Mouse (Mus musculus): ENCODE data around the gene Fxyd4. TPM values are rescaled to one million over a fixed set of nuclear protein-coding genes. Genes with fewer than 3 reads are reported as not detected.

The Fxyd4 gene
- not detected in 2 replicates for polyA plus RNA-seq (2011; ENCODE audit: insufficient read length, low read depth, missing spikeins)

DNA sequence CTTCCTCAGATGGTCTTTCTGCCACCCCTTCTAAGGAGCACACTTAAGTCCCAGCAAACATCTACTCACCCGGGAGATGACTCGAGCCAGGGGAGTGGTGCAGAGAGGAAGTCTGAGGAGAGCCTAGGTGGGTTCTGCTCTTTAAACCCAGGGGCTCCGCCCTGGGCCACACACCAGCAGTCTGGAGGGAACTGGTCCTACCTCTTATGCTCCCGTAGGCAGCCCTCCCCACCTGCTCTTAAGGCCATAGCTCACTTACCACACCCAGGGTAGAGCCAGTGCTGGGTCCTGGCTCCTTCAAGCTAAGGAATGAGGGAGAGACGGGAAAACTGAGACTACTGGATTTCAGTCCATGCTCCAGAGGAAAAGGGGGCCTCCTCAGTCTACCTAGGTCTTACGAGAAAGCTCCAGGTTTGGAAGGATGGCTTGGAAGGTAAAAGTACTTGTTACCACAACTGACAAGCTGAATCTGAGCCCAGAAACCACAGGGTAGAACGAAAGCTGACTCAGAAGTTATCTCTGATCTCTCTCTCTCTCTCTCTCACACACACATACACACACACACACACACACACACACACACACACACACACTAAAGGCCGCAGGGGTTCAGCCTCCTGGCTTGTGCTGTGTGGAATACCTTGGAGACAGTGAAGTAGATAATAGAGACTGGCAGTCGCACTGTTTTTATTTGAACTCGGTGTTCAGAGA is at the start of gene Fxyd4:
Fxyd4 (minus strand) TSS at position 471 of the 711 bp plus-strand sequence.
- Histone ChIP-seq H3K27ac (ENCODE audit: insufficient read depth, low read length) (no peak within 1 kb of the TSS), H3K4me3 (ENCODE audit: insufficient read depth, low read length) (no peak within 1 kb of the TSS), H3K4me1 (ENCODE audit: control insufficient read depth, insufficient read depth, low read length) (peaks cover 2% of the 10 kb centered on the region; the same call in 1 of the 2 replicates)
- TF ChIP-seq POLR2A (IDR thresholded peaks at IDR 0.05; ENCODE audit: low read depth, low read length) = no peak
- no peak for TF ChIP-seq CTCF (IDR thresholded peaks at IDR 0.05; ENCODE audit: borderline replicate concordance, insufficient read depth, low read length)

DNA sequence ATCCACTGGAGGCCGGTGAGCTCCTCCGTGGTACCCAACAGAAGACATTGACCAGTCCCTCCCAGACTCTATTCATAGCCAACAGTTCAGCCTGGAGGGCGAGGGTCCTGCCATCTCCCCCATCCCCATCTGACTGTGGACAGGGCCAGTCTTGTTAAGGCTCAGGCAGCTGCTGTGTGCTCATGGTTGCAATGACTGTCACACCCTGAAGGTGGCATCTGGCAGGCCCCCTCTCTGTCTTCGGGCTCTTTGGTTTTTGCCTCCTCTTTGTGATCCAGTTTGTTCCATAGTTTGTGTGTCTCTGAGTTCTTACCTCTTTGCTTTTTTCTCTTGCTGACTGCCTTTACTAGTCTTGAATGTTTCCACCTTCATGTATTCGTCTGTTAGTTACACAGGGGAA is 49.7 kb upstream of the Fxyd4 start:
- no peak overlapping the region for H3K4me3 ChIP-seq (ENCODE audit: insufficient read depth, low read length)
- no peak; the same call in 1 of the 2 replicates for TF ChIP-seq CTCF (IDR thresholded peaks at IDR 0.05; ENCODE audit: borderline replicate concordance, insufficient read depth, low read length)
- no peak for TF ChIP-seq POLR2A (IDR thresholded peaks at IDR 0.05; ENCODE audit: low read depth, low read length)

DNA sequence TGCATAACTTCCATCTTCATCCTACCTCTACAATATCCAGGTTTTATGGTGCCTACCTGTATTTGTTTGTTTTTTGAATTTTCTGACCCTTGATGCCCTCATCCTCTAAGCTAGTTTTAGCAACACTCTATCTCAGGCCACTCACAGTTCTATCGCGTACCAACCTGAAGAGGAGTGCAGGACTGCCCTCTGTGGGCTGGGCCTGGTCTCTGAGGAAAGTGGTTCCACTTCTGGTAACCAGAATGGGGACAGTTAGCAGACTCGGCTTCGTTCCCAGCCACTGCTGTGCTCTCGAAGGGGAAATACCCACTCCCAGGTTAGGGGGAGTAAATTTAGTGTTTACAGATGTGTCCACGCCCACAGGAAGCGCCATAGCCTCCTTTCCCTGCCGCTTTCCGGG is 29.2 kb upstream of the Fxyd4 start:
- Histone ChIP-seq H3K4me3 (ENCODE audit: insufficient read depth, low read length) (no peak overlapping the region), H3K4me1 (ENCODE audit: control insufficient read depth, insufficient read depth, low read length) (no peaks in the 10 kb centered on the region), H3K27ac (ENCODE audit: insufficient read depth, low read length) (no peak overlapping the region)
- TF ChIP-seq CTCF (IDR thresholded peaks at IDR 0.05; ENCODE audit: borderline replicate concordance, insufficient read depth, low read length) (no peak), POLR2A (IDR thresholded peaks at IDR 0.05; ENCODE audit: low read depth, low read length) (no peak)

More for the DNA sequence above, 49.7 kb upstream of the Fxyd4 start:
- H3K4me1 ChIP-seq (ENCODE audit: control insufficient read depth, insufficient read depth, low read length) = no peaks in the 10 kb centered on the region
- H3K27ac ChIP-seq (ENCODE audit: insufficient read depth, low read length) = no peak overlapping the region

DNA sequence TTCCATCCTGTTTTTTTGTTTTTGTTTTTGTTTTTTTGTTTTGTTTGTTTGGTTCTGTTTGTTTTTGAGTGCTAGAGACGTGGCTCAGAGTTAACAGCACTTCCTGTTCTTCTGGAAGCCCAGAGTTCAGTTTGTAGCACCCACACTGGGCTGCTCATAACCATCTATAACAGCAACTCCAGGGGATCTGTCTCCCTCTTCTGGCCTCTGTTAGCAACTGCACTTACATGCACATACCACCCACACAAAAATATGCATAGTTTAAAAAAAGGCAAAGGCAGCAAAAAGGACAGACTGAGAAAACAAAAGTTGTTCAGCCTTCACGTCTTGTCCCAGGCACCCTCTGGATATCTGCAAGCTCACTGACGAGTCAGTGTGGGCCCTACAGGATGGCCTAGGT is 25.7 kb upstream of the Fxyd4 start:
- Histone ChIP-seq H3K4me1 (ENCODE audit: control insufficient read depth, insufficient read depth, low read length) (no peaks in the 10 kb centered on the region), H3K4me3 (ENCODE audit: insufficient read depth, low read length) (no peak overlapping the region), H3K27ac (ENCODE audit: insufficient read depth, low read length) (no peak overlapping the region)
- TF ChIP-seq CTCF (IDR thresholded peaks at IDR 0.05; ENCODE audit: borderline replicate concordance, insufficient read depth, low read length) (no peak), POLR2A (IDR thresholded peaks at IDR 0.05; ENCODE audit: low read depth, low read length) (no peak)

DNA sequence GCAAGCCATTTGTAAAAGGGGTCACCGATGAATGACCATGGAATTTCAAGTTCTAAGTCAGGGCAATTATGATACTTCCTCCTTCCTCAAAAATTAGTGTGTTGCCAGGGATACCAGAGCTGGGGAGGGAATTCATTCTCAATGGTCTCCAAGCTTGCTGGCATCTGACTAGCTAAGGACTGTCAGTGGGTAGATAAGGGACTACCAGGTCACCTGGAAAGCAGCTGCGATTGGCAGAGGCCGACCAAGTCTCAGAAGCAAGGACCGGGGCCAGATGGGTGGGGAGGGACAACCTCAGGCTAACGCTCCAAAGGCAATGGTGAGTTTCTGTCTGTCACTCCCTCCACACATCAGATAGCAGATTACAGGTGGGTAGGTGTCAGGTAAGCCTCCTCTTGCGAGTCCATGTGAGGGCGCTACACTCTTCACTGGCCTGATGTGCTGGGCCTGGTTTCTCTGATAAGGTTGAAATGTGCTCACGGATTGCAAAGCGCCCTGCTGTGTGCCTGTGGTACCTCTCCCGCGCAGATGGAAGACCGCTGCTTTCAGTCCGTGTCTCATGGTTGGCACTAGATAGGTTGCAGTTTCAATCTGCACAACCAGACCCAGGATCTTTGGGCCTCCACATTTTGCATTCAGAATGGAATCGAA is 19.5 kb upstream of the Fxyd4 start:
- no peak overlapping the region for H3K27ac ChIP-seq (ENCODE audit: insufficient read depth, low read length)
- H3K4me1 ChIP-seq (ENCODE audit: control insufficient read depth, insufficient read depth, low read length) = no peaks in the 10 kb centered on the region
- H3K4me3 ChIP-seq (ENCODE audit: insufficient read depth, low read length) = no peak overlapping the region
- TF ChIP-seq POLR2A (IDR thresholded peaks at IDR 0.05; ENCODE audit: low read depth, low read length) = no peak
- no peak for TF ChIP-seq CTCF (IDR thresholded peaks at IDR 0.05; ENCODE audit: borderline replicate concordance, insufficient read depth, low read length)

DNA sequence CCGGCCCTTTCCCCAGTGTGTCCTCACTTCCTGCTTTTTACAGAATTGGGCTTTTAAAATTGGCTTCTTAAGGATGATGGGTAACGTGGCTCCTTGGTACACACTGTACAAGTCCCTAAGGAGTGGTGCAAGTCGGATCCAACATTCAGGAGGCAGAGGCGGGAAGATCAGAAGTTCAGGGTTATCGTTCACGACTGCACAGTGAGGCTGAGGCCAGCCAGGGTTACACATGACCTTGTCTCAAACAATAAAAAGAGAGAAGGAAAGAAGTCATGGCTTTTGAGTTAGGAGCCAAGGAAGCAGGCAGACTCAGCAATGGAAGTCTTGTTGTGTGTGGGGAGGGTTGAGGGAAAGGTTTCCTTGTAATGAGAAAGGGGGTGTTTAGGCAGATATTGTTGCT is 18.7 kb upstream of the Fxyd4 start:
- Histone ChIP-seq H3K27ac (ENCODE audit: insufficient read depth, low read length) (no peak overlapping the region), H3K4me1 (ENCODE audit: control insufficient read depth, insufficient read depth, low read length) (no peaks in the 10 kb centered on the region), H3K4me3 (ENCODE audit: insufficient read depth, low read length) (no peak overlapping the region)
- TF ChIP-seq CTCF (IDR thresholded peaks at IDR 0.05; ENCODE audit: borderline replicate concordance, insufficient read depth, low read length) = no peak
- no peak for TF ChIP-seq POLR2A (IDR thresholded peaks at IDR 0.05; ENCODE audit: low read depth, low read length)

DNA sequence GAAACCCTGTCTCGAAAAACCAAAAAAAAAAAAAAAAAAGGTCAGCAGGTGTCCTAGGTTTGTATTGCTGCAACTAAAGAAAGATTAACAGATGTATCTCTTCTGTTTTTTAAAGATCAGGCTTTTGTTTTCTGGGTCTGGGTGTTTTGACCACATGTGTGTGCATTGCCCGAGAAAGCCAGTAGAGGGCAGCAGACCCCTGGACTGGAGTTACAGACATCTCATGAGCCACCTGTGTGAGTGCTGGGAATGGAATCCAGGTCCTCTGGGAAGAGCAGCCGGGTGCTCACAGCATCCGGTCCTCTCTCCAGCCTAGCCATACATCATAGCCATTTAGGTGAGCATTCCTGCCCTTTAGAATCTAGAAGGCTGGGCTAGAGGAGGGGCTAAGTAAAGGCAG is 14.8 kb upstream of the Fxyd4 start:
- TF ChIP-seq POLR2A (IDR thresholded peaks at IDR 0.05; ENCODE audit: low read depth, low read length) (no peak), CTCF (IDR thresholded peaks at IDR 0.05; ENCODE audit: borderline replicate concordance, insufficient read depth, low read length) (0 out of 2 replicates have a peak, but pooled peaks have one; percentile 3)
- H3K4me1 ChIP-seq (ENCODE audit: control insufficient read depth, insufficient read depth, low read length) = no peaks in the 10 kb centered on the region
- no peak overlapping the region for H3K4me3 ChIP-seq (ENCODE audit: insufficient read depth, low read length)
- H3K27ac ChIP-seq (ENCODE audit: insufficient read depth, low read length) = no peak overlapping the region

DNA sequence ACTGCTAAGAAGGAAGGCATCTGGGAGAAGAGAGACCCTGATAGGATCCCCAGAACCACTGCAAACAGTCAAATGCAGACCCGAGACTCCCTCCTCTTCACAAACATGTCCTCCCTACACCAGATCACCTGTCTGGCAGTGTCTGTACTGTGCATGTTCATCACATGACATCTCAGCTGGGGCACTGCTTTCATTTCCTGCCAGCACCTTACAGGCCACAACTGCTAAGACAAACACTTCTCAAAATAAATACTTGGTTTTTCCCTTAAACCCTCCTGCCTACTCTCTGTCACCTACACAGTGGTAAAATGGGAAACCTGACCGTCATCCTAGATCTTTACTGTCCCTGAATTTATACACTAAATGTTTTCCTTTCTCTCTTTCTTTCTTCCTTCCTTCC is 6.4 kb upstream of the Fxyd4 start:
- H3K4me1 ChIP-seq (ENCODE audit: control insufficient read depth, insufficient read depth, low read length) = no peaks in the 10 kb centered on the region
- no peak overlapping the region for H3K27ac ChIP-seq (ENCODE audit: insufficient read depth, low read length)
- H3K4me3 ChIP-seq (ENCODE audit: insufficient read depth, low read length) = no peak overlapping the region
- TF ChIP-seq POLR2A (IDR thresholded peaks at IDR 0.05; ENCODE audit: low read depth, low read length) (no peak), CTCF (IDR thresholded peaks at IDR 0.05; ENCODE audit: borderline replicate concordance, insufficient read depth, low read length) (no peak)

DNA sequence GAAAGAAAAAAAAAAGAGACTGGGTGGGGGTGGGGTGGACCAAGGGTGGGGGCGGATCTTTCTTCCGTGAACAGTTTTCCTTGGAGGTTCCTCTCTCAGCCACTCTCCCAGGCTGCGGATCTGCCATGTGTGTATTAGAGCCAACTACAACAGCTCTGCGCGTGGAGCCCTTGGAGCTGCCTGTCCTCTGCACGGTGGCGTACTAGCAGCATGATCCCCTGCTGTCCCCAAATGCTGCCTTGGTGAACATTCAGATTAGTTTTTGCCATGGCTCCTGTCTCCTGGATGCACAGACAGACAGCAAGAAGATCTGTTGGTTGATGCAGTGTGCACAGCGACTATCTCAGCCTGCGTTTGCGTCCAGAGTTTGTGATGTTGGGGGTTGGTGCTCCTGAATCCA is 5.3 kb upstream of the Fxyd4 start:
- TF ChIP-seq POLR2A (IDR thresholded peaks at IDR 0.05; ENCODE audit: low read depth, low read length) (no peak), CTCF (IDR thresholded peaks at IDR 0.05; ENCODE audit: borderline replicate concordance, insufficient read depth, low read length) (no peak)
- Histone ChIP-seq H3K4me3 (ENCODE audit: insufficient read depth, low read length) (no peak overlapping the region), H3K4me1 (ENCODE audit: control insufficient read depth, insufficient read depth, low read length) (no peaks in the 10 kb centered on the region), H3K27ac (ENCODE audit: insufficient read depth, low read length) (no peak overlapping the region)

DNA sequence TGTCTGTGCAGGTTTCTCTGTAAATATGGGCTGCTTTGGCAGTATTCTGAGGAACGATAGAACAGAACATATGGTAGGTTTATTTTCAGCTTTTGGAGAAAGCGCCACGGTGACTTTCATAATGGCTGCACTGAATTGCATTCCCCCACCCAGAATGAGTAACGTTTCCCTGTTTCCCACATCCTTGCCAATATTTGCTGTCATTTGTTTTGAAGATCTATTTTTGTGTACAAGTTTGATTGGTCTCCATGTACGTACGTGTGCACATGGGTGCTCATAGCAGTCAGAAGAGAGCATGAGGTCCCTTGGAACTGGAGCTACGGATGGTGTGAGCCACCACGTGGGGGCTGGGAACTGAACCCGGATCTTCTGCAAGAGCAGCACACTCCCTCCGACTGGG is 1.5 kb upstream of the Fxyd4 start:
- H3K4me3 ChIP-seq (ENCODE audit: insufficient read depth, low read length) = no peak overlapping the region
- no peak for TF ChIP-seq CTCF (IDR thresholded peaks at IDR 0.05; ENCODE audit: borderline replicate concordance, insufficient read depth, low read length)
- TF ChIP-seq POLR2A (IDR thresholded peaks at IDR 0.05; ENCODE audit: low read depth, low read length) = no peak
- no peaks in the 10 kb centered on the region; the same call in 1 of the 2 replicates for H3K4me1 ChIP-seq (ENCODE audit: control insufficient read depth, insufficient read depth, low read length)

More for the DNA sequence above, 1.5 kb upstream of the Fxyd4 start:
- no peak overlapping the region for H3K27ac ChIP-seq (ENCODE audit: insufficient read depth, low read length)

Data from embryonic fibroblast, embryonic 13.5 days (primary cell).